Mouse (Mus musculus): ENCODE results near the gene Os9. TPM values are rescaled to one million over a fixed set of nuclear protein-coding genes. Genes with fewer than 3 reads are reported as not detected.
"Not testable (repeated sequence)": the region's sequence is repeated elsewhere in the genome, so short reads cannot be mapped to it uniquely, and the experiment has no call there.

The Os9 gene
- polyA plus RNA-seq, 1 experiment from 2014 or later: 116 TPM

DNA sequence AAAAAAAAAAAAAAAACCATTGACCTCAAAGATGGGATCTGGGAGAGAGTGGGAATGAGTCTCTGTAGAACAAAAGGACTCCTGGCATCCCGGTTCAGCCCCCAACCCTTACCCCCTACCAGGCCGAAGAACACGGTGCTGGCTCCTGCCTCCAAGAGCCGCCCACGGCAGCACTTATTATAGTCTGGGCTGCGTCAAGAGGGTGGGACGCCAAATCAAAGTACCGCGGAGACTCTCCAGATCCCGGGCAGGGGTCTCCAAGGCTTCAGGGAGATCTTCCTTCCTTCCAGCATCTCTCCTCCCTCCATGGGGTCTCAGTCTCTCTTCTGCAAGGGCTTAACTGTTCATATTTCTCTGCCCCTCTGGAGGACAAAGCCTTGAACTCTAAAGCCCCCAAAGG, 43.4 kb downstream of the Os9 start:
- TF ChIP-seq CTCF (IDR thresholded peaks at IDR 0.05; ENCODE audit: low read depth): no peak
- Histone ChIP-seq H3K36me3 (ENCODE audit: control insufficient read depth, insufficient read depth) (no peaks in the 10 kb centered on the region), H3K27me3 (replicated peaks; ENCODE audit: control insufficient read depth, insufficient read depth, low read length) (peaks cover 63% of the 10 kb centered on the region), H3K4me1 (replicated peaks; ENCODE audit: control insufficient read depth, insufficient read depth, low read length) (0 out of 2 replicates have a peak, but pooled peaks cover 5% of the 10 kb centered on the region), H3K4me3 (ENCODE audit: low read depth, low read length) (no peak overlapping the region), H3K9me3 (ENCODE audit: control insufficient read depth) (no peaks in the 10 kb centered on the region), H3K9ac (ENCODE audit: low read depth, low read length) (no peak overlapping the region), H3K4me2 (replicated peaks; ENCODE audit: low read depth) (no peak overlapping the region), H3K27ac (ENCODE audit: low read depth, low read length) (no peak overlapping the region)
- no peak for ATAC-seq
- 12% methylated on average over 10 of the region's 10 CpGs for WGBS

DNA sequence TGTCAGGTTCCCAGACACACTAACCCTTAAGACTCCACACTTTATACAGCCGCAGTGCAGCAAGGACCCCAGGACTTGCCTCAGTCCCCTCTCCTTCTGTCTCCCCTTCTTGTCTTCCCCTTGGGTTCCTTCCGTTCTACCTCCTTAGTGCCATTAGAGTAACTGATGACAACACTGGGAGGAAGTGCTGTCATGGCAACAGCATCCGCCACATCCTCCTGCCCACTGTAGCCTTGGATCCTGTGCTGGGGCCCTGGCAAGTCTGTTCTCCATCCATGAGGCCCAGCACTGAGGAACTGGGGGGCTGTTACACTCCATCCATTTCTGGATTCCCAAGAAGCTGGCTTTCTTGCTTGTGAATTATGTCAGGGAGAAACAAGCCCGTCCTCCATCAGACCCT, 44.8 kb downstream of the Os9 start:
- 0 out of 2 replicates have a peak, but pooled peaks cover 4% of the 10 kb centered on the region for H3K4me1 ChIP-seq (replicated peaks; ENCODE audit: control insufficient read depth, insufficient read depth, low read length)
- H3K36me3 ChIP-seq (ENCODE audit: control insufficient read depth, insufficient read depth): no peaks in the 10 kb centered on the region
- ATAC-seq: no peak
- H3K9me3 ChIP-seq (ENCODE audit: control insufficient read depth): no peaks in the 10 kb centered on the region
- 34% methylated on average over 4 of the region's 4 CpGs for WGBS
- no peak for TF ChIP-seq CTCF (IDR thresholded peaks at IDR 0.05; ENCODE audit: low read depth)
- H3K27ac ChIP-seq (ENCODE audit: low read depth, low read length): no peak overlapping the region
- H3K4me3 ChIP-seq (ENCODE audit: low read depth, low read length): no peak overlapping the region
- H3K27me3 ChIP-seq (replicated peaks; ENCODE audit: control insufficient read depth, insufficient read depth, low read length): peaks cover 56% of the 10 kb centered on the region
- no peak overlapping the region for H3K9ac ChIP-seq (ENCODE audit: low read depth, low read length)
- no peak overlapping the region for H3K4me2 ChIP-seq (replicated peaks; ENCODE audit: low read depth)

DNA sequence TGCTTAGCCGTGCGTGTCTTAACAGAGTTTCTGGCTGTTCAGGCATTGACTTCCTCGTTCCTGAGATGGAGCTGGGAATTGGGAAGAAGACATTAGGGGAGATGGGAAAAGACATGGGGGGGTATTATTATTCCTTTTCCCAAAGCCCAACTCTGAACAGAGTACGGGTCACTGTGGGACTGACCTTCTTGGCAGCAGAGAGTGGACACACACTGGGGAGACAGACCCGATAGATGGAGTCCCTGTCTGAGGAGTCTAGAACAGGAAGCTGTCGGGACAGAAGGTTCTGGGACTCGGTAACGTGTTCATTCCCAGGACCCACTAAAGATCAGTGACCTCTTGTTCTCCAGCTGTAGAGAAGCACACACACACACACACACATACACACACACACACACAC, 45.3 kb downstream of the Os9 start:
- Histone ChIP-seq H3K27me3 (replicated peaks; ENCODE audit: control insufficient read depth, insufficient read depth, low read length) (peaks cover 52% of the 10 kb centered on the region), H3K9ac (ENCODE audit: low read depth, low read length) (no peak overlapping the region), H3K4me3 (ENCODE audit: low read depth, low read length) (no peak overlapping the region), H3K36me3 (ENCODE audit: control insufficient read depth, insufficient read depth) (no peaks in the 10 kb centered on the region), H3K4me2 (replicated peaks; ENCODE audit: low read depth) (no peak overlapping the region), H3K4me1 (replicated peaks; ENCODE audit: control insufficient read depth, insufficient read depth, low read length) (0 out of 2 replicates have a peak, but pooled peaks cover 7% of the 10 kb centered on the region), H3K27ac (ENCODE audit: low read depth, low read length) (no peak overlapping the region), H3K9me3 (ENCODE audit: control insufficient read depth) (no peaks in the 10 kb centered on the region)
- no peak for TF ChIP-seq CTCF (IDR thresholded peaks at IDR 0.05; ENCODE audit: low read depth)
- ATAC-seq: no peak
- 66% methylated on average over 8 of the region's 8 CpGs for WGBS

DNA sequence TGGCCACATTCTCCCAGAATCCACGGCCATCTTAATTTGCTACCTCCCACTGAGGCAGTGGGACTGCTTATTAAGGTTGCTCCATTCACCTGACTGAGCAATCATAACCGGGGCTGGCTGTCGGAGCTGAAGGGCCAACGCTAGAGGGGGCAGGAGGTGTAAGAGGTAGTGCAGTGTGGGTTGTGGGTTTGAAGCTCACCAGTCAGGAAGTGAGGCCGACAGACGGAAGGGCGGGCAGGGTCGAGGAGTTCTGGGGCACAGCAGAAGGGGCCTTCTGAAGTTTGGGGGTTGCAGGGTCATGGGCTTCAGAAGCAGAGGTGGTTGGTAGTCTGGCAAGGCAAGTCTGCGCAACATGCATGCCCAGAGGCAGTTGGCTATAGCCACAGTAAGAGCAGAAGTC, 45.9 kb downstream of the Os9 start, which contains the start of gene Agap2:
Gene Agap2 (plus strand): TSS at position 205 of the 400 bp plus-strand sequence.
- H3K4me3 ChIP-seq (ENCODE audit: low read depth, low read length): no peak within 1 kb of the TSS
- no peaks in the 10 kb centered on the region for H3K36me3 ChIP-seq (ENCODE audit: control insufficient read depth, insufficient read depth)
- H3K9ac ChIP-seq (ENCODE audit: low read depth, low read length): no peak within 1 kb of the TSS
- H3K9me3 ChIP-seq (ENCODE audit: control insufficient read depth): no peaks in the 10 kb centered on the region
- peak; percentile 39 for TF ChIP-seq CTCF (IDR thresholded peaks at IDR 0.05; ENCODE audit: low read depth)
- no peak for ATAC-seq
- H3K4me2 ChIP-seq (replicated peaks; ENCODE audit: low read depth): no peak within 1 kb of the TSS
- no peak within 1 kb of the TSS for H3K27ac ChIP-seq (ENCODE audit: low read depth, low read length)
- WGBS: 59% methylated on average over 9 of the region's 9 CpGs
- peaks cover 46% of the 10 kb centered on the region for H3K27me3 ChIP-seq (replicated peaks; ENCODE audit: control insufficient read depth, insufficient read depth, low read length)
- H3K4me1 ChIP-seq (replicated peaks; ENCODE audit: control insufficient read depth, insufficient read depth, low read length): 0 out of 2 replicates have a peak, but pooled peaks cover 8% of the 10 kb centered on the region

DNA sequence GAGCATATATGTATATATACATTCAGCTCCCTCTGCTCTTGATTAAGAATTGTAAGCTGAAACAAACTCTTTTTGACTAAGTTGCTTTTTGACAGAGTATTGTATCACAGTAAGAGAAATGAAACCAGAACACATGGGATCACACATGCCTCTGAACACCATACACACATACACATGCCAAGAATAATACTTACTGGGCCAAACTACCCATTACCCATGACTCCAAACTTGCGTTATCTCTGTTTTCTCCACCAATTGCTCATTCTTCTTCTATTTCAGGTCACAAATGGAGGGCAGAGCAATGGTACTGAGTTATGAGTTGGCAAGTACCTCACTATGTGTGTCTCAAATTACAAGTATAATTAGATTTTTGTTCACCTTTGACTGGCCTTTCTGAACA, 47.0 kb downstream of the Os9 start:
- no peak for TF ChIP-seq CTCF (IDR thresholded peaks at IDR 0.05; ENCODE audit: low read depth)
- Histone ChIP-seq H3K27me3 (replicated peaks; ENCODE audit: control insufficient read depth, insufficient read depth, low read length) (peaks cover 35% of the 10 kb centered on the region), H3K4me2 (replicated peaks; ENCODE audit: low read depth) (no peak overlapping the region), H3K9ac (ENCODE audit: low read depth, low read length) (no peak overlapping the region), H3K4me1 (replicated peaks; ENCODE audit: control insufficient read depth, insufficient read depth, low read length) (0 out of 2 replicates have a peak, but pooled peaks cover 8% of the 10 kb centered on the region), H3K4me3 (ENCODE audit: low read depth, low read length) (no peak overlapping the region), H3K9me3 (ENCODE audit: control insufficient read depth) (no peaks in the 10 kb centered on the region), H3K36me3 (ENCODE audit: control insufficient read depth, insufficient read depth) (no peaks in the 10 kb centered on the region), H3K27ac (ENCODE audit: low read depth, low read length) (no peak overlapping the region)
- no peak for ATAC-seq
- 100% methylated on average over 1 of the region's 1 CpGs for whole genome bisulfite sequencing

DNA sequence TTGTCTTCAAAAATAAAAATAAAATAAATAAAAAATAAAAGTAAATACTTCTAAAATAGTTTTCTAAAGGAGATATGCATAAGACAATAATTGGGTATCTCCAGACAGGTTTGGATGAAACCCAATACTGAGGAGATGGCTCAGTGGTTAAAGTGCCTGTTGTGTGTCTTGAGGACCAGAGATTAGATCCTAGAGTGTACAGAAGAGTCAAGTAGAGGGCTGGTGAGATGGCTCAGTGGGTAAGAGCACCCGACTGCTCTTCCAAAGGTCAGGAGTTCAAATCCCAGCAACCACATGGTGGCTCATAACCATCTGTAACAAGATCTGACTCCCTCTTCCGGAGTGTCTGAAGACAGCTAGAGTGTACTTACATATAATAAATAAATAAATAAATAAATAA, 48.0 kb downstream of the Os9 start:
- 55% methylated on average over 2 of the region's 2 CpGs for WGBS

DNA sequence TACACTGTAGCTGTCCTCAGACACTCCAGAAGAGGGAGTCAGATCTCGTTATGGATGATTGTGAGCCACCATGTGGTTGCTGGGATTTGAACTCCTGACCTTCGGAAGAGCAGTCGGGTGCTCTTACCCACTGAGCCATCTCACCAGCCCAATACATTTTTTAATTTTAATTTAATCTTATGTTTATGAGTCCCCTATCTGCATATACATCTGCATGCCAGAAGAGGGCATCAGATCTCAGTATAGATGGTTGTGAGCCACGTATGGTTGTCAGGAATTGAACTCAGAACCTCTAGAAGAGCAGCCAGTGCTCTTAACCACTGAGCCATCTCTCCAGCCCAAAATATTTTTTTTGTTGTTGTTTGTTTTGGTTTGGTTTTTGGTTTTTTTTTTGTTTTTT, 48.7 kb downstream of the Os9 start:
- not testable (repeated sequence) for H3K27ac ChIP-seq (ENCODE audit: low read depth, low read length); H3K9ac ChIP-seq (ENCODE audit: low read depth, low read length); H3K9me3 ChIP-seq (ENCODE audit: control insufficient read depth); H3K4me3 ChIP-seq (ENCODE audit: low read depth, low read length); H3K4me1 ChIP-seq (replicated peaks; ENCODE audit: control insufficient read depth, insufficient read depth, low read length); ATAC-seq; H3K4me2 ChIP-seq (replicated peaks; ENCODE audit: low read depth)
- 83% methylated on average over 4 of the region's 4 CpGs for WGBS
- peak; percentile 32 for TF ChIP-seq CTCF (IDR thresholded peaks at IDR 0.05; ENCODE audit: low read depth)
- peaks cover 15% of the 10 kb centered on the region for H3K36me3 ChIP-seq (ENCODE audit: control insufficient read depth, insufficient read depth)
- peaks cover 19% of the 10 kb centered on the region for H3K27me3 ChIP-seq (replicated peaks; ENCODE audit: control insufficient read depth, insufficient read depth, low read length)

More for the DNA sequence above, 48.0 kb downstream of the Os9 start:
- H3K4me2 ChIP-seq (replicated peaks; ENCODE audit: low read depth); H3K36me3 ChIP-seq (ENCODE audit: control insufficient read depth, insufficient read depth); H3K27ac ChIP-seq (ENCODE audit: low read depth, low read length); H3K9ac ChIP-seq (ENCODE audit: low read depth, low read length); H3K9me3 ChIP-seq (ENCODE audit: control insufficient read depth); H3K4me1 ChIP-seq (replicated peaks; ENCODE audit: control insufficient read depth, insufficient read depth, low read length); H3K4me3 ChIP-seq (ENCODE audit: low read depth, low read length); ATAC-seq: not testable (repeated sequence)
- peaks cover 25% of the 10 kb centered on the region for H3K27me3 ChIP-seq (replicated peaks; ENCODE audit: control insufficient read depth, insufficient read depth, low read length)

All from intestine, postnatal 0 days (tissue).